Mouse (Mus musculus): ENCODE measurements around the gene Pnpo. TPM values are rescaled to one million over a fixed set of nuclear protein-coding genes. Genes with fewer than 3 reads are reported as not detected.
A peak's percentile ranks its signal among the peaks of the same experiment; 100 is the strongest.

Gene Pnpo
- total RNA-seq, 2 experiments from 2014 or later = 35.1 to 37.9 TPM

DNA sequence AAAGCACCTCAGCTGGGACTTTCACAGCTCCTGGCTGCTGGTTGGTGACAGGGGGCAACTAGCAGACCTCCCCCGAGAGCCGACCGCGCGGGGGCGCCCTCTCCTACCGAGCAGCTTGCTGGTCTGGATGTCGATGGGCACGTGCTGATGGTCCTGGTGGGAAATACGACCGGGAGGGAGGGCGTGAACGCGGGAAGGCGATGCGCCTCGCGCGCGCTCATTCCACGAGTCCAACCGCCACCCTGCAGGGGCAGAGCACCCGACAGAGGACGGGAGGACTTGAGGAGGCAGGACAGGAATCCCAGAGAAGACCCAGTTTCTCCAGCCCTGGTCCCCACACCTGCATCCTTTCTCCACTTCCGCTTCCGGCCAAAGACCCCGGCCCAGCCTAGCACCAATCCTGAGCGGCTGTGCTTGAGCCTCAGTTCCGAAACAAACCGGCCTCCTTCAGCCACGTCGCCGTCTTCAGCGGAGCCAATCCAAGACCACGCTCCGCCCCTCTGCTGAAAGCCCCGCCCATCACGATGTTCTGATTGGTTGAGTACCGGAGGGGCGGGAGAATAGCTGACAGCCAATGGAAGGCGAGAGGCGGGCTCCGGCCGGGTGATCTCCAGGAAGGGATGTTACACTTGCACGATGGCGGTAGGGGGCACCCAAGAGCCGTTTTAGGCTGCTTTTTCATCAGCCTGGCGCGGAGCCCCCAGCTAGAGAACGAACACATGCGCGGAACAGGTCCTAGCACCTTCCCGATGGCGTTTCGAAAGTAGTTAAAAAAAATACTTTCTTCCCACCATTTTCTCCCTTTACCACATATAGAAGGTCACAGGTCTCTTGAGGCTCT, 27.5 kb downstream of the Pnpo start, which contains the start of gene Cdk5rap3:
Gene Cdk5rap3 (minus strand): TSS at position 453 of the 841 bp plus-strand sequence.
- peak; percentile 95 to 98 for DNase-seq (ENCODE audit: extremely low spot score in 1 of 2, low spot score in 1 of 2)

DNA sequence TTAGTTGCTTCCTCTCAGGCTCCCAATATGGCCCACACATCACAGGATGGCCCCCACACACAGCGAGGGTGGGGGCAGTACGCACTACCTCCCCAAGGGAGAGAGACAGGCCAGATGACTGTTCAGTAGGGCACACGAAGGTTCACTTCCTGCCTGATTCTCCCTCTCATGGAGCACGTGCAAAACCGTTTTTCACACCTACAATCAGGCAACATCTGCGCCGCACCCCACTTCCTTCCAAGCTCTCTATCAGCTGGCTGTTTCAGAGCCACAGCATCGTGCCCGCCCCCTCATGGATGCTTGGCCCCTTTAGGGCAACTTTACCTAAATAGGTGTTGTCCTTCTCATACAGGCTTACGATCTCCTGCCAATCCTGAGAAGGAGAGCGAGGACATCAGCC, 31.1 kb downstream of the Pnpo start:
- DNase-seq (ENCODE audit: extremely low spot score in 1 of 2, low spot score in 1 of 2) = no peak

DNA sequence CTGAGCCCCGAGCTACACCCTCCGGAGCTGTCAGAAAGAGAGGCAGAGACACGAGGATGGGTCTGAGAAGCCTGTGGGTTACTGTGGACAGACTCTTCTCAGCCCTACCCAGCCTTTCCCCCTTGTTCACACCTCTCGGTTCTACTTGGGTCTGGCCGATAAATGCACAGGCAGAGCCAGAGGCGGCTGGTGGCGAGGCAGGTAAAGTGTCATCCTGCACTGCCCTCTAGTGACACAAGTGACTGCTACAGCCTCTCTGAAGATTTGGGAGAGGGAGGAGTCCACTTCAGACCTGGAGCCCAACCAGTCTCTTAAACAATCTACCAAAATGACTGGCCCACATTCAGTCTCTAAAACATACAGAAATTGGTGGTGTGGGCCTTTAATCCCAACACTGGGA, 33.8 kb downstream of the Pnpo start:
- peak; percentile 66 to 80 for DNase-seq (ENCODE audit: extremely low spot score in 1 of 2, low spot score in 1 of 2)

DNA sequence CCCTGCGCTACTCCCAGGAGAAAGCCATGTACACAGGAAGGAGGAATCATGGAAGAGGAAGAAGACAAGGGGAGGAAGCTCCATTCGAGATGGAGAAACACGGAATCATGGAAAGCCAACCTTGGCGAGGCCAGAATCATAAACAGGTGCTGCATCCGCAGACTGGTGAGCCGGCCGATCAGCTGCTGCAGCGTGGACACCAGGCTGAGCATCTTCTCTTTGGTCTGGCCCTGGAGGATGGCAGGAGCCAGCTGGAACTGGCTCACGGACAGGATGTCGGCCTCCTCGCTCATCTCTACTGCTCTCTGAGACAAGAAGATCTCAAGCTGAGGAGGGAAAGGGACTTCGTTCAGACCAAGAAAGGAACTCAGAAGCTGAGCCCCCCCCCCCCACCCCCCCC, 35.2 kb downstream of the Pnpo start:
- DNase-seq (ENCODE audit: extremely low spot score in 1 of 2, low spot score in 1 of 2) = no peak

DNA sequence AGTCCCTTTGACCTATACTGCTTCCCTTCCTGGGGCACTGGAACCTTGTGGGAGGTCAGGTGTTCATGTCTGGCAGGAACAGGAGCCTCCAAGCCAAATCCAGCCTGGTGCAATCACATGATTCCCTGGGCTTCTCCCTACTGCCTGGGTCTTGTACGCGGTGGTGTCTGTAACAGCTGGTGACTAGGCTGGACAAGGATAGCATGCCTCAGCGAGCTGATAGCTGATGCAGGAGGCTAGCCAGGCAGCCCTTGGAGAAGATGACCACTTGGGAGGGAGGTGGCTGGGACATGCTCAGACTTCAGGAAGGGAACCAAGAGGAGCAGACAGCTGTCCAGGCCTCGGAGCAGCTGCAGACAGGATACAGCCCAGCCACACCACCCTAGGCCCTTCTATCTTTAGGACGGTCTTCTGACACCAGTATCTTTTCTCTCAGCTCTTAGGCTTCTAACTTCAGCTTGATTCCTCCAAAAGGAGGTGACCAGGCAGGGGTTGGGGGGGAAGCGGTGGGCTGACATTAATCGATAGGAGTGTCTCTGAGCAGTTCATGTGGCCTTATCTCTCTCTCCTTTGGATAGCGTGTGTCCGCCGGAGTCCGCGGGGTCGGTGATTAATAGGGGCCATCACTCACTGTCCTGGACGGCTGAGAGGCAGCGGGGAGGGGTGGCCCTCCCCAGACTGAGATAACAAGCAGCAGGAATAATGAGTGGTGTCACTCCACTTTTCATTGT, 37.2 kb downstream of the Pnpo start:
- DNase-seq (ENCODE audit: extremely low spot score in 1 of 2, low spot score in 1 of 2) = no peak

DNA sequence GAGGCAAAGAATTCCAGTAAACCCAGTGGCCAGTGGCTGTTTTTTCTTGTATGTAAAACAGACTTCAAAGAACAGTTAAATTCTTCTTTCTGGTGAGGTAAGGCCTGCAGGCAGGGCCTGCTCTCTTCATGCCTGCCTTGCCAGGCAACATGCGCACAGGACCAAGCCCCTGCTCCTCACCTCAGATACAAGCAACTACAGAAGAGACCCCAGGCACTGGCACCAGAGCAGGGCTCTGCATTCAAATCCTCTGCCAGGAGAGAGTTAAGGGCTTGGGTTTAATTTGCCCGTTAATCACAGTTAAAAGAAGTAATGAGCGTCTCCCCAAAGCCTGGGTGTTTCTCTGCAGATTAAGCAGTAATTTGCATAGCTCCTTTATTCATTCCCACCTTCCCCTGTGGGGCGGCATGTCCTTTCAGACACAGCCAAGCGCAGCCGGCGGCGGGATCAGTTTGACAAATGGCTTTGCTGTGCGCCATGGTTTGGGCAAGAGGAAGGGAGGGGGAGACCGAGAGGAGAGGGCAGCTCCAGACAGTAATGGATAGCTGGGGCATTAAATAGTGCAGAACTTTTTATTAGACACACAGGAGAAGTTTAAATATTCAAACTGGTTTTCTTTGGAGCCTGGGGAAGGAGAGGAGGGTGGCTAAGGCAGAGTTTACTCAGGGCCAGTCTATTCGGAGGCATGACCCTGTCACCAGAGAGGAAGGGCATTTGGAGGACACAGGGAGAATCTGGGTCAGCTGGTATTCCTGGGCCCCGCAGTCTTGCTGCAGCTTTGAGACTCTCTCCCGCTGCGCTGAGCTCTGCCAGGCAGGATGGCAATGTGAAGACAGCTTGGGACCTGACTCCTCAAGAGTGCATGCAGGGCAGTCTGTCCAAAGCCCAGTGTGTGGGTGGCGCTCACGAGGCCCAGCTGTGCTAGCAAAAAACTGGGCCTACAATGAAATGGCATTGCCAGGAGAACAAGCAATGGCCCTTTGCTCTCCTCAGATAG, 40.8 kb downstream of the Pnpo start:
- no peak for DNase-seq (ENCODE audit: extremely low spot score in 1 of 2, low spot score in 1 of 2)

DNA sequence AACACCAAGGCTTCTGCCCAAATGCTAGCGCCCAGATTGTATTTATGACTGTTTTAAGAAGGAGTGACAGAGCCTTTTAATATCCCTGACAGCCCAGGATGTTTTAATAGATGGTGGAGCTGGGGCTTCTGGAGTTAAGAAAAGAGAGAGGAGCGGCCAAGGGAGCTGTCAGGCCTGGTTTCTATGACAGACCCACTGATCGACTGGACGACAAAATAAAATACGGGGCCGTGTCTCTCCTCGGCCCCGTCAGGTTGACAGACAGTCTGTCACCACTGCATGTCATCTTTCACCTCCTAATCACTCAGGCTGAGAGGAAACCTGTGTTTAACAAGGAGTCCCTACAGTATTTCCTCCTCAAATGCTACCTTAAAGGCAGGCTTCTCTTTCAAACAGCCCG, 42.5 kb downstream of the Pnpo start:
- DNase-seq (ENCODE audit: extremely low spot score in 1 of 2, low spot score in 1 of 2) = no peak

DNA sequence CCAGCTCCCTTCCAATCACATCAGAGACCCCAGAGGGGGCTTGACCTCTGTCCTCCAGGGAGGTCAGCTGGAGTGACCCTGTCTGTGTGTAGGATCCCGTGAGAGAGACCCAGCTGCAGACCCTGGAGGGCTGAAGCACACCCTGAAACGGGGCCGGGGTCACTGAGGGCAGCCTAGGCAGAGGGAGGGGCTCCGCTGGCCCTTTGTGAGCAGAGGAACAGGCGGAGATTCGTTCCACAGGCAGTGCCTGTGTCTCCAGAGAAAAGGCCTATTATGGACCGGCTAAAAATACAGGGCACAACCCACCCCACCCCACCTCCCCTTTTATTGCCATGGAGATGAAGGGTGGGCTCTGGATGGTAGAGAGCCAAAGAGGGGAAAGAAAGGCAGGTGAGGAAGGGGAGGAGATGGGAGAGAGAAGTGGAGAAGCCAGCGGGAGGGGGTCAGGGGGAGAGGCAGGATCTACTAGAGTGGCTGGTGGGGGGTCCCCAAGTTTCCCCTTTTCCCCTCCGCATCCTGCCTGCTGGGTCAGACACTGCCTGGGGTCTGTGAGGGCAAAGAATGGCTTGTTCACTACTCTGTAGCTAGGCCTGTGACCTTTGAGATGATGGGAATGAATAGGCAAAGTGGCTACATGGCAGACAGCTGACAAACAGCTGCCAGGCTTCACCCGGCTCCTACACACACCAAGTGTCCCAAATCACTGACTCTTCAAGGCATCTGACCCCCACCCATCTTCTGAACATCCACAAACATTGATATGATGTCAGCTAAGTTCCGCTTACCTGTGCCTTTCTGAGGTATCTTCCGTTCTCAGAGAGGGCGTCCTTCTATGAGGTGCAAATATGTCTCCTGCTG, 44.1 kb downstream of the Pnpo start:
- DNase-seq (ENCODE audit: extremely low spot score in 1 of 2, low spot score in 1 of 2) = no peak

DNA sequence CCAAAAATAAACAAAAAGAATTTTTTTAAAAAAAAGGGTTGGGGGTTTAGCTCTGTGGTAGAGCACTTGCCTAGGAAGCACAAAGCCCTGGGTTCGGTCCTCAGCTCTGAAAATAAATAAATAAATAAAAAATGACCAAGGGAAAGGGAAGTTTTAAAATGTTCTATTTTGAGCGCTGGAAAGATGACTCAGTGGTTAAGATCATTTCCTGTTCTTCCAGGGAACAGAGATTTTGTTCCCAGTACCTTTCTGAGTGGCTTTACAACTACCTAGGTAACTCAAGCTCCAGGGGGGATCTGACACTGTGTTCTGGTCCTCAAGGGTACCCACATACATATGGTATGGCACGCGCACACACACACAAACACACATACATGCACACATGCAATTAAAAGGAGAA, 47.9 kb downstream of the Pnpo start:
- no peak for DNase-seq (ENCODE audit: extremely low spot score in 1 of 2, low spot score in 1 of 2)

DNA sequence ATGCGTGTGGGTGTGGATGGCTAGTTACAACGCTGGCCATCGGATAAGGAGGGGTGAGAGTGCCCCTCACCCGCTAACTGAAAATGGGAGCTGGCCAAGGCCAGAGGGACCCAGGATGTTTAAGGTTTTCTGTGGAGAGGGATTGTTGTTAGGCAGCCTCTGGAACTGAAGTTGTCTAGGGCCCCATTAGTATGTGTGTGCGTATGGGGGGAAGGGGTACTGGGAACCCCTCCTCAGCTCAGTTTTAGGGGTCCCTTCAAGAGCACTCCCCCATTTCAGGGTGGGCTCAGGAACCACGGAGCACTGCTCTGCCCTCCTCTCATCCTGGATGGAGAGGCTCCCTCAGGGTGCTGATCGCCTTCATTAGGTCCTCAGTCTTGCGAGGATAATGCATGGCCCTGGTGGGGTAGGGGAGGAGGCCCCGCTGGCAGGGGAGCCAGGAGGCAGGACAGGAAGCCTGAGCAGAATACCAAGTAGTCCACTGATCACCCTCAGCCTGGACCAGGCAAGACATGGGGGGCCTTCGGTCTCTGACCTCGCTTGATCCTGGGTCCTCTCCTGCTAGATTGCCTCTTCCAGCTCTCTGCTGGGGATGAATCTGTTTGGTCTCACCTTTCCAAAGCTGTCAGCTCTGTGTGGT, 50.5 kb downstream of the Pnpo start:
- no peak for DNase-seq (ENCODE audit: extremely low spot score in 1 of 2, low spot score in 1 of 2)

DNA sequence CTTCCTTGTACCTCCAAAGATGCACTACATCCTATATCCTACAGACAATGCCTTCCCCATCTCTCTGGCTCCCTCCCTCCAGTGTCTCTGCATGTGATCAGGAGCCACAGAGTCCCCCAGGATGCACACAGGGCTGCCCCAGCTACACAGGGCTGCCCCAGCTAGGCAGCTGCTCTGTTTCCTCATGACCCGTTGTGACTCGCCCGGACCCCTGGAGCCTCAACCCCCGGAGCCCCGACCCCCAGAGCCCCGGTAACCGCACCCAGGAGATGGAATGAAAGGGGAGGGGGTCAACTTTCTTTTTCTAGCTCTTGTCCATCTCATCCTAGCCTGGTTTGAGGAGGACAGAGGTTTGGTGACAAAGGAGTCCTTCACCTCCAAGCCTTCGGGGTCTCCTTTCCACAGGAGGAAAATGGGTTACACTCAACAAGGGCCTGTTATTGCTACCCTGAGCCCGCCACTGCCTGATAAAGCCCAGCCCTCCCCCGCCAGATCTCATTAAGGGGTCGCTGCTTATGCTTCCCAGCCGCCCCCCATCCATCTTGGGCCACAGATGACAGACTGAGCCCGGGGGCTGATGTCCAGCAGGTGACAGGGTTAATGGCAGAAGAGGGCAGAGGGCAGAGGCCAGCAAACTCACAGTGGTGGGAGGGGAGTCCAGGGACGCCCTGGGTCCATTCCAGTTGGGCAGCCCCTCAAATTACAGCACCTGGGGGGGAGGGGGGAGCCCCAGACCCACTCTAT, 51.8 kb downstream of the Pnpo start:
- no peak for DNase-seq (ENCODE audit: extremely low spot score in 1 of 2, low spot score in 1 of 2)

Other genes starting within 250 kb of the Pnpo start
- 10 to 100 TPM; 40.9 to 49.4 TPM for gene Snx11, start 166.4 kb downstream of the Pnpo start, total RNA-seq (2021)
- 10 to 100 TPM; 49.4 to 52.0 TPM for gene Cbx1, start 154.9 kb downstream of the Pnpo start, total RNA-seq (2021)
- gene Nfe2l1, start 114.0 kb downstream of the Pnpo start, total RNA-seq (2021) = 100 to 1,000 TPM; 215 to 234 TPM
- 1 to 10 TPM; 6.5 to 6.8 TPM for gene Copz2, start 94.1 kb downstream of the Pnpo start, total RNA-seq (2021)
- gene Cdk5rap3, start 27.5 kb downstream of the Pnpo start, total RNA-seq (2021) = 10 to 100 TPM; 35.8 to 37.2 TPM
- gene Prr15l, start 15.9 kb downstream of the Pnpo start, total RNA-seq (2021) = not detected
- gene Sp2, start 39.0 kb upstream of the Pnpo start, total RNA-seq (2021) = 10 to 100 TPM; 12.8 to 15.0 TPM
- 1 to 10 TPM in 1 of 2 experiments, under 1 TPM in 1; 0.86 to 1.8 TPM for gene Sp6, start 69.4 kb upstream of the Pnpo start, total RNA-seq (2021)
- 1 to 10 TPM; 4.0 to 4.2 TPM for gene Scrn2, start 86.0 kb upstream of the Pnpo start, total RNA-seq (2021)
- 1 to 10 TPM in 1 of 2 experiments, under 1 TPM in 1; 0.74 to 1.0 TPM for gene Lrrc46, start 97.4 kb upstream of the Pnpo start, total RNA-seq (2021)
- 10 to 100 TPM; 76.3 to 83.6 TPM for gene Mrpl10, start 97.6 kb upstream of the Pnpo start, total RNA-seq (2021)
- gene Osbpl7, start 106.6 kb upstream of the Pnpo start, total RNA-seq (2021) = 10 to 100 TPM; 15.8 to 16.5 TPM
- under 1 TPM in 1 of 2 experiments, not detected in 1; 0.10 TPM for gene Tbx21, start 171.3 kb upstream of the Pnpo start, total RNA-seq (2021)
- 10 to 100 TPM; 75.8 to 82.0 TPM for gene Tbkbp1, start 207.5 kb upstream of the Pnpo start, total RNA-seq (2021)
- gene Kpnb1, start 243.9 kb upstream of the Pnpo start, total RNA-seq (2021) = 100 to 1,000 TPM; 123 to 130 TPM